Mouse (Mus musculus) kidney, postnatal 36 days (tissue): ENCODE results near the gene Mapk14.

Experiments used
- DNase-seq, 2 experiments: peaks; one replicate each; pipeline ENCODE4 v3.0.0; 2021 to 2022; ENCODE audit warnings: mixed read lengths in 2 of 2

The Mapk14 gene

DNA sequence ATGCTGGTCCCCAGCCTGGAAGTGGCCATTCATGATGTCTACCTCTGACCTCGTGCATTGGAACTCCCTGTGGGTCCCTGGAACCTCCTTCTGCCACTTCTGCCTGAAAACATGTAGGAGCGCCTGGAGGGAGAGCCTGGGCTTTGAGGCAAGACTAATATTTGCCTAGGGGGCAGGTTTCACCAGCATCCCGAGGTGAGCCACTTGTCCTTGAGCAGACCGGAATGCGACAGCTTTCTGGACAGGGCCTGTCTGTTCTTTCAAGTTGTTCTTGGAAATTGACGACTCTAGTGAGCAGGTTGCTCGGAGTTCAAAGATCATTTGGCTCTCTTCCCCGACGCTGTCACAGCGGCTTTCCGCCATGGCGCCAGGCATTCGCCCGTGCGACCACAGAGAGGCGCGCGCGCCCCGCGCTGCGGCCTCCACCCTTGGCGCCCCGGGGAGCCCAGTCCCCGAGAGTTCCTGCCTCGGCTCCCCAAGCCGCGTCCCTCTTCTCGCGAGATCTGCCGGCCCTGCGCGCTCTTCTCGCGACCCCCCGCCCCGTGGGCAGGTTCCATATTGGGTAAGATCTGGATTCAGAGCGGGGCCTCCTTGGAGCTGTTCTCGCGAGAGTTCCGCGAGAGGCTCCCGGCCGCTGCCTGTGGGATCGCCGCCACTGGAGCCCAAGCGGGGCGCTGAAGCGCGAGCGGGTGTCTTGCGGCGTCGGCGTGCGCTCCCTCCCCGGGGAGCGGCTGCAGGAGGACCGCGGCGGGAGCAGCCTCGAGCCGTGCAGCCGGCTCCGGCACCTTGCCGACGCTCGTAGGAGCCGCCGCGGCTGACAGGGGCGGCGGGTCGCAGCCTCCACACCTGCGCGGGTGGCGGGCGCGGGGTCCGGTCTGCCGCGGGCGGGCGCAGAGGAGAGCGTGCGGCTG, at the start of gene Mapk14:
Mapk14 (plus strand) TSS at position 554 of the 911 bp plus-strand sequence.
- peak; percentile 99 to 100 for DNase-seq

DNA sequence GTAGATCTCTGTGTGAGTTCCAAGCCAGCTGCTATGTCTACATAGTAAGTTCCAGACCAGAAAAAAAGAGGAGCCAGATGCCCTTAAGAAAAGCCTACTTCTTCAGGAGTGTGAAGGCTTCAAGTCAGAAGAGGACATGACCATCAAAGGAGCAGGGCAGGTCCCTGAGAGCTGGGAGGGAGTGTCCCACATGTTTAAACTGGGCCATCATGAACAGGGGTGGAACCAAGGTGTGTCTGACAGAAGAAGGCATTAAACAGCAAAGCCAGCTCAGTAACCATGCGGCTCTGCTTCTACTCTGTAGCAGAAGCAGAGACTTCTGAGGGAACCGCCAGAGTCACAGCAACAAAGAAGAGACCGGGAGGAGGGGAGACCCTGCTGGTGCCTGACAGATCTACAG, 47.4 kb upstream of the Mapk14 start:
- no peak for DNase-seq

DNA sequence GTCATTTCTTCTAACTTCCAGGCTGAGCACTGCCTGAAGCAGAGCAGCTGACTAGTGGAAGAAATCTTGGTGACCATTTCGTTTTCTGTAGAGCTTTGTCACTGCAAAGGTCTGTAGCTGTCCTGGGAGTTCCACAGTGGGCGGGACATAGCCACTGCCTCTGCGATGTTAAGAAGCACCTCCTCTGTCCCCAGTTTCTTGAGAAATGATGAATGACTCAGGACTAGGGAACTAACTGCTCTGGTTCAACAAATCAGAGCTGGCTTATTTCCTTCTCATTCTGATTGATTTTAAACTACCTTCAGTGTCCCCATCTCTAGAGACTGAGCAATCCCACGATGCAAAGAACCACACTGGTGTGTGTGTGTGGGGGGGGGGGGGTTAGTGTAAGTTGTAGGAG, 47.0 kb upstream of the Mapk14 start:
- no peak for DNase-seq

DNA sequence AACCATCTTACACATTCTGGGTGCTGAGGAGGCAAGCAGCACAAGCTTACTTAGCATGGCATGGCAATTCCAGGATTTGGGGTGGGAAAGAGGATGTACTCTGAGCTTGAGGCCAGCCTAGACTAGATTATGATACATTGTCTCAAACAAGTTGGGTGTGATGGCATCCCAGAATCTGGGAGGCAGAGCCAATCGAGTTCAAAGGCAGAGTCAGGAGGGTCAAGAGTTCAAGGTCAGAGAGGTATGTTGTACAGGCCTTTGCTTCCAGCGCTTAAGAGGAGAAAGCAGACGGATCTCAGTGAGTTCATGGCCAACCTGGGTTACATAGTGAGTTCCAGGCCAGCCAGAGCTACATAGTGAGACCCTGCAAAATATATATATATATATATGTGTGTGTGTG, 44.9 kb upstream of the Mapk14 start:
- no peak for DNase-seq

DNA sequence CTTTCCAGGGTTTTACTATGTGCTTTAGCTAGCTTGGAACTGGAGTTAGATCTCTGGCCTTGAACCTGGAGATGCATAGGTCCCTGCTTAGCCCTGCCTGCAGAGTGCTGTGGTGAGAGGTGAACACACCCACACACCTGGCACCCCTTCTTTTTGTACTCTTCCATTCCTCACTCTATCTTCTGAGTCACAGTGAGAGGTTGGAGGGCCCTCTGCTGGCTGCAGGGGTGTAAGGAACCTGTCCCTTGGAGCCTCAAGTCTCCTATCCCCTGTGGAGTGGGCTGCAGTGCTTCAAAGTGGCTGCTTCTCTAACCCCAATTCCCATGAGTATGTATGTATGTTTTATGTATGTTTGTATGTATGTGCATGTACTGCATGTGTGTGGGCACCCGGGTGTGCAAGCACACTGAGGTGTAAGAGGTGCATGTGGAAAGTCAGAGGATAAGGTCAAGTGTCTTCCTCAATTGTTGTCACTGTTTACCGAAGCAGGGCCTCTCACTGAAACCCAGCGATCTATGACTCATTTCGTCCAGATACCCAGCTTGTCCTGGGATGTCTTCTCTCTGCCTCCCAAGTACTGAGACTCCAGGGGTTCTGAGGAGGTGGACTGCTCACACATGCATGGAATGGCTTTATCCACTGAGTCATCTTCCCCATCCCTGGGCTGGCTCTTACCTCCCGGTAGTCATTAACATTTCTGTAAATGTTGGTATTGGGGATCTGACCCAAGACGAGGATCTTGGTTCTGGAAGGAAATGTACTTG, 42.3 kb upstream of the Mapk14 start:
- DNase-seq, result peak; percentile 43 to 79

DNA sequence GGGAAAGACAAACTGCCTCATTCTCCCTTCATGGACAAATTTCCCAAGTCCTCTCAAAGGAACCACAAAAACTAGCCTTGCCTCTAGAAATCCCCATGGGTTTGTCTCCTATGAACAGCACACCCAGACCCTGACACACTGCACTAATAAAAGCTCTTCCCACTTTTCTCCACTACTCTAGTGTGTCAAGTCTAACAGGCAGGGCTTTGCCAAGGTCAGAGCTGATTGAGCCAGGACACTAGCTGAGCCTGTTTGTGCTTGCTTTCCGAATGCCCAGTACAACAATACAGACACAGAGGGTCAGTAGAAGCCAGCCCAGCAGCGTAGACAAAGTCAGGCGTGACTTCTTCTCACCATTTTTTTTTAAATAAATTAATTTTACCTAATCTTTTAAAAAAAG, 40.9 kb upstream of the Mapk14 start:
- no peak for DNase-seq

GRCm38 (mm10) chr17:28657936-28658335, 33.2 kb upstream of the Mapk14 start:
- peak; percentile 15 to 22 for DNase-seq

- no peak for DNase-seq
Measured at GRCm38 (mm10) chr17:28659564-28659963, 31.6 kb upstream of the Mapk14 start.

- DNase-seq, result peak; percentile 64 to 86
Measured at GRCm38 (mm10) chr17:28682311-28683084, 8.6 kb upstream of the Mapk14 start.

GRCm38 (mm10) chr17:28683601-28684000, 7.5 kb upstream of the Mapk14 start:
- peak; percentile 66 to 87 for DNase-seq

DNA sequence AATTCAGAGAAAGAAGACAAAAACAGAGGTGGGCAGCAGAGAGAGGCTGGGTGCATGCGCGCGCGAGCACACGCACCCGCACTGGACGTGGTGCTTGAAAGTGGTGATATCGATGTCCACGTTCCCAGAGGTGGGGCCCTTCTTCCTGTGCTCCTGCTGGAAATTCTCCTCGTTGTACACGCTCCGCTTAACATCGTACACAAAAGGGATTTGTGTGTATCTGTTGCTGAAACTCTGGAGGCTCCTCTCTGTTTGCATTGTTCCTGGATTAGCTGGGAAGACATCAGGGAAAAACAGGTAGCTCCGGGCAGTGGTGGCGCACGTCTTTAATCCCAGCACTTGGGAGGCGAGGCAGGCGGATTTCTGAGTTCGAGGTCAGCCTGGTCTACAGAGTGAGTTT, 6.5 kb upstream of the Mapk14 start:
- DNase-seq, result no peak

GRCm38 (mm10) chr17:28687354-28687753, 3.8 kb upstream of the Mapk14 start:
- no peak for DNase-seq

GRCm38 (mm10) chr17:28689586-28690283, 1.4 kb upstream of the Mapk14 start, which contains the start of gene Slc26a8:
Slc26a8 (minus strand) TSS chr17:28690233.
- DNase-seq, result peak in 1 of 2 experiments; percentile 70

DNA sequence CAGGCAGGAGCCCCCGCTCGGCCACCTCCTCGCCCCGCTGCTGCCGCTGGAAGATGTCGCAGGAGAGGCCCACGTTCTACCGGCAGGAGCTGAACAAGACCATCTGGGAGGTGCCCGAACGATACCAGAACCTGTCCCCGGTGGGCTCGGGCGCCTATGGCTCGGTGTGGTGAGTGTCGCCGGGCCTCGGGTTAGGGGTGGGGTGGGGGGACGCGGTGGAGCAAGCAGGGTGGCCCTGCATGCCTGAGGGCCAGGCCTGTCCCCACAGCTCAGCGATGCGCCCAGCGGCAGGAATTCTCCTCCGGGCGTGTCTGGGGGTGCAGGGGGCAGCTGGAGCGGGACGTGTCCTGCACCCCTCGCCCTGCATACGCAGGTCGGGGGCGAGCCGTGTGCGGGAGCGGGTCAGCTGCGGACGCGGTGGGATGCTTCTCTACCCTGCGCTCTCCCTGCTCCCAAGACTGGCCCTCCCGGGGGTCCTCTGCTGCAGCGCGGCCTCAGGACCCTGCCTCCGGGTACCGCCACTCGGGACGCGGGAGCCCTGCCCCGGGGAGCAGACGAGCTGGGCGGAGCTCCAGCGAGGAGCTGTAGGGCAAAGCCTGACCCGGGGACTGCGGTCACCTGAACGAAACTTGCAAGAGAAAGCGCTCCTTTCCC, 685 bp downstream of the Mapk14 start:
- DNase-seq, result peak; percentile 71 to 83

GRCm38 (mm10) chr17:28692341-28692710, 1.2 kb downstream of the Mapk14 start:
- peak; percentile 64 to 72 for DNase-seq

DNA sequence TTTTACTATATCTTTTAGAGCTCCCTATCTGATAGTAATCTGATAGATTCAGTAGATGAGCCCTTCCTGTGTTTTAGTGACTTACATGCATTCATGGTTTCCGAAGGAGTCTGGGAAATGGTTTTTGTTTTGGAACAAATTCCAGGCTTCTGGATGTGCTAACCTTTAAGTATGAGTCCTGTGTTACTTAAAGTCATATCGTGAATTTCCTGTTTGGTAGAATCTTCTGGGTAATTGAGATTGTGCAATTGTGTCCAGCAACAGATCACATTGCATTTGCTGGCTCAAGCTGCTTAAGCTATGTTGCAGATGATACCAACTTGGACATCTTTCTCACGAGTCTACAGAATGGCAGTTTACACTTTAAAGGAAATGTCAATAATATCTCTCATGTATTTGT, 2.0 kb downstream of the Mapk14 start:
- no peak for DNase-seq

GRCm38 (mm10) chr17:28694078-28694477, 2.9 kb downstream of the Mapk14 start:
- DNase-seq, result peak in 1 of 2 experiments; percentile 49

- no peak for DNase-seq
Measured at GRCm38 (mm10) chr17:28694832-28695231, 3.7 kb downstream of the Mapk14 start.

DNA sequence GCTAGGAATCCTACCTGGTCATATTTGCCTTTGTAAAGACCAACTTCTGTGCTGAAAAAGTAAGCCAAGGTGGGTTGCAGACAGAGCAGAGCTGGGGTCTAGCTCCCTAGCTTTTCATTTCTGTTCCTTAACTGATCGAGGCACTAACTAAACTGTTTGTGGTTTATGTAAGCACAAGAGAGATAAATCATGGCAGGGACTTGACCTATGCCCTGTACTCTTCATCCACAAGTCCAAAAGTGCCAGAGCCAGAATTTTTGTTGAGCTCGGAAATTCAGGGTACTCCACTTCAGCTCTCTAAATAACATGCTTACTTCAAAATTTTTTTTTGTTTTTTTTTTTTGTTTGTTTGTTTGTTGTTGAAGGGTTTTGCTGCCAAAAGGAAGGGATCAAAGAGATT, 5.5 kb downstream of the Mapk14 start:
- DNase-seq, result peak; percentile 51 to 82

GRCm38 (mm10) chr17:28697290-28698195, 6.4 kb downstream of the Mapk14 start:
- peak in 1 of 2 experiments; percentile 47 for DNase-seq

DNA sequence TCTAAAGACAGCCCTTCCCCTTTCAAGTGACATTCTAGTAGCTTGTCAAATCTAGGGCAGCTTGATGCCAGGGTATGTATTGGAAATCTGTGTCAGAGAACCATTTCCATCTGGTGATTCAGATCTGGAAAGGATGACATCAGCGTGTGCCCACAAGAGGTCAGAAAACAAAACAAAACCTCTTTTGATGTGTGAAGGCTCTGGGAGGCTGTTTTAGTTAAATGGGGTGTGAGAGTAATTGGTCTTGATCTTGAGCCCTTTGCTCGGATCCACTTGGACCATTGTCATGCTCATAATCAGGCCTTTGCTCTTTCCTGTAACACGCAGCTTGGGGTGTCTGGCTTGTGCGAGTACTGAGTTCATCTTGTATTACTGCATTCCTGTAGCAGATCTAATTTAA, 7.1 kb downstream of the Mapk14 start:
- DNase-seq, result no peak
